Mouse (Mus musculus) lung, postnatal 10 days (tissue): ENCODE data around the gene Coro2b.
A peak's percentile ranks its signal among the peaks of the same experiment; 100 is the strongest.
"Not testable (repeated sequence)": the region's sequence is repeated elsewhere in the genome, so short reads cannot be mapped to it uniquely, and the experiment has no call there.

ENCODE experiments used
- DNase-seq: peaks from one replicate; pipeline ENCODE4 v3.0.0; 2021

Gene Coro2b

GRCm38 (mm10) chr9:62470398-62470797, 66.4 kb downstream of the Coro2b start:
- peak; percentile 89 for DNase-seq

- DNase-seq = no peak
Measured at GRCm38 (mm10) chr9:62469696-62470095, 67.1 kb downstream of the Coro2b start.

- DNase-seq = no peak
Measured at GRCm38 (mm10) chr9:62469143-62469542, 67.7 kb downstream of the Coro2b start.

GRCm38 (mm10) chr9:62467413-62467784, 69.4 kb downstream of the Coro2b start:
- DNase-seq = no peak

- no peak for DNase-seq
Measured at GRCm38 (mm10) chr9:62466742-62467412, 70.0 kb downstream of the Coro2b start.

- DNase-seq = peak; percentile 42
Measured at GRCm38 (mm10) chr9:62466053-62466452, 70.8 kb downstream of the Coro2b start.

GRCm38 (mm10) chr9:62464727-62465126, 72.1 kb downstream of the Coro2b start:
- DNase-seq = no peak

GRCm38 (mm10) chr9:62461766-62462165, 75.1 kb downstream of the Coro2b start:
- DNase-seq = no peak

- DNase-seq = no peak
Measured at GRCm38 (mm10) chr9:62461095-62461494, 75.7 kb downstream of the Coro2b start.

GRCm38 (mm10) chr9:62460086-62460485, 76.8 kb downstream of the Coro2b start:
- no peak for DNase-seq

GRCm38 (mm10) chr9:62458457-62458856, 78.4 kb downstream of the Coro2b start:
- DNase-seq = no peak

- peak; percentile 88 for DNase-seq
Measured at GRCm38 (mm10) chr9:62456015-62456414, 80.8 kb downstream of the Coro2b start.

- DNase-seq = peak; percentile 37
Measured at GRCm38 (mm10) chr9:62455210-62455969, 81.5 kb downstream of the Coro2b start.

- no peak for DNase-seq
Measured at GRCm38 (mm10) chr9:62452373-62452993, 84.4 kb downstream of the Coro2b start.

GRCm38 (mm10) chr9:62451585-62452372, 85.1 kb downstream of the Coro2b start:
- DNase-seq = no peak

- no peak for DNase-seq
Measured at GRCm38 (mm10) chr9:62450862-62451261, 86.0 kb downstream of the Coro2b start.

GRCm38 (mm10) chr9:62450355-62450754, 86.5 kb downstream of the Coro2b start:
- no peak for DNase-seq

- DNase-seq = not testable (repeated sequence)
Measured at GRCm38 (mm10) chr9:62447337-62447736, 89.5 kb downstream of the Coro2b start.

- DNase-seq = peak; percentile 84
Measured at GRCm38 (mm10) chr9:62438755-62439101, 98.1 kb downstream of the Coro2b start.

GRCm38 (mm10) chr9:62438085-62438754, 98.6 kb downstream of the Coro2b start:
- no peak for DNase-seq

GRCm38 (mm10) chr9:62437446-62437845, 99.4 kb downstream of the Coro2b start:
- DNase-seq = no peak

- peak; percentile 95 for DNase-seq
Measured at GRCm38 (mm10) chr9:62435613-62436318, 101.1 kb downstream of the Coro2b start.
